Mouse (Mus musculus): Measurements from ENCODE around the gene Gm21834. TPM values are rescaled to one million over a fixed set of nuclear protein-coding genes. Genes with fewer than 3 reads are reported as not detected.
A peak's percentile ranks its signal among the peaks of the same experiment; 100 is the strongest.

The Gm21834 gene
- polyA plus RNA-seq (2015; fragmentation: Nextera tagmentation; extraction: Ambion mirVana): not detected in 2 replicates

DNA sequence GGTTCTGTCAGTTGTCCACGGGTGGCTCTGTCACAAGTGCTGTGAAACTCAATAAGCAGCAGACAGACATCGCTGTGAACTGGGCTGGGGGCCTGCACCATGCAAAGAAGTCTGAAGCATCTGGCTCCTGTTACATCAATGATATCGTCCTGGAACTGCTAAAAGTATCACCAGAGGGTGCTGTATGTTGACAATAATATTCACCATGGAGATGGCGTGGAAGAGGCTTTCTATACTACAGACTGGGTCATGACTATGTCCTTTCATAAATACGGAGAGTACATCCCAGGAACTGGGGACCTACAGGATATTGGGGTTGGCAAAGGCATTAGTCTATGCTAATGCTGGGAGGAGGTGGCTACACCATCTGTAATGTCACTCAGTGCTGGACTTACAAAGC lies at the start of gene Gm21834:
Gm21834 (minus strand) TSS at position 101 of the 400 bp plus-strand sequence.
- Histone ChIP-seq H3K4me1 (replicated peaks) (no peaks in the 10 kb centered on the region), H3K4me3 (replicated peaks) (no peak within 1 kb of the TSS), H3K36me3 (no peaks in the 10 kb centered on the region), H3K9ac (replicated peaks) (no peak within 1 kb of the TSS), H3K27me3 (no peaks in the 10 kb centered on the region), H3K9me3 (no peaks in the 10 kb centered on the region), H3K27ac (no peak within 1 kb of the TSS), H3K4me2 (replicated peaks) (no peak within 1 kb of the TSS)
- 88% methylated on average over 5 of the region's 5 CpGs for WGBS
- no peak for ATAC-seq

DNA sequence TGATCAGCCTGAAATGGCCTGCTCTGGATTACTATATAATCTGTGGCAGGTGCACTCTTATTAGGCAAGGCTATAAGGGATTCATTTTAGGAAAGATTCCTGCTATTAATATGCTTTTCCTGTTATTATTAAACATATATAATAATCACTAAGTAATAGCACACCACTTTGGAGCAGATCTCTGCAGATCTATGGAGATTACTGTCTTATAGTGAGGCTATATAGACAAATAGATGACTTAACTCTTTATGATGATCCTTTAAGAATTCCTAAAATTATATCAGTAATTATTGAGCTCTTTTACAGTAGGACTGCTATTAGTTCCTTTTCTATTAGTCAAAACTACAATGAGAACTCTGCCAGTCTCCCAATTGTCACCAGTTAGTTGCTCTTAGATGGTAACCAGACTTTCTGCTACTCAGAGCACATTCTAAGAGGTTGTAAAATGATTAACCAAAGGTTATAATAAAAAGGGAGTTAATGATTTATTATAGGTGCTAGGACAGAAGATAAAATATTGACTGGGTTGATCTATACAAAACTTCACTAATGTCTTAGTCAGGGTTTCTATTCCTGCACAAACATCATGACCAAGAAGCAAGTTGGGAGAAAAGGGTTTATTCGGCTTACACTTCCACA lies 46.3 kb upstream of the Gm21834 start:
- no peak overlapping the region for H3K27ac ChIP-seq
- ATAC-seq: no peak
- H3K4me2 ChIP-seq (replicated peaks): no peak overlapping the region
- WGBS: 93% methylated on average over 1 of the region's 1 CpGs
- H3K9me3 ChIP-seq: no peaks in the 10 kb centered on the region
- no peak overlapping the region for H3K9ac ChIP-seq (replicated peaks)
- H3K4me3 ChIP-seq (replicated peaks): no peak overlapping the region
- no peaks in the 10 kb centered on the region for H3K27me3 ChIP-seq
- H3K4me1 ChIP-seq (replicated peaks): no peaks in the 10 kb centered on the region
- H3K36me3 ChIP-seq: no peaks in the 10 kb centered on the region

DNA sequence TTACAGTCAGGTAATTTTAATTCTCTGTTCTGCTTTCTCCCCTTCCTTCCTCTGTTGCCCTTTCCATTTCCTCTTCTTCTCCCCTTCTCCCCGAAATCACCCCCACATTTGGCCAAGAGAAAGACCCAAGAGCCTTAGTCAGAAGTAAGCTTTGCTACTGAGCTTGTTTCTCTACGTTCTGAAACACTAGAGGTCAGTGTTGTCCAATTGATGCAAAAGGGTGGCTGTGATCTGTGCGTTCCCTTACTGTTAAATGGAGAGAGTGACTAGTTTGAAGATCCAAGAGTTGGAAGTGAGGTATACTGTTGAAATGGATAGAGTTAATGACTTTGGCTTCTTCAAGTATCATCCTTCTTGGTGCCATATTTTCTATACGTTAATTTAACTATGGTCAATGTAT lies 28.9 kb upstream of the Gm21834 start:
- no peak overlapping the region for H3K9ac ChIP-seq (replicated peaks)
- WGBS: 11% methylated on average over 4 of the region's 4 CpGs

DNA sequence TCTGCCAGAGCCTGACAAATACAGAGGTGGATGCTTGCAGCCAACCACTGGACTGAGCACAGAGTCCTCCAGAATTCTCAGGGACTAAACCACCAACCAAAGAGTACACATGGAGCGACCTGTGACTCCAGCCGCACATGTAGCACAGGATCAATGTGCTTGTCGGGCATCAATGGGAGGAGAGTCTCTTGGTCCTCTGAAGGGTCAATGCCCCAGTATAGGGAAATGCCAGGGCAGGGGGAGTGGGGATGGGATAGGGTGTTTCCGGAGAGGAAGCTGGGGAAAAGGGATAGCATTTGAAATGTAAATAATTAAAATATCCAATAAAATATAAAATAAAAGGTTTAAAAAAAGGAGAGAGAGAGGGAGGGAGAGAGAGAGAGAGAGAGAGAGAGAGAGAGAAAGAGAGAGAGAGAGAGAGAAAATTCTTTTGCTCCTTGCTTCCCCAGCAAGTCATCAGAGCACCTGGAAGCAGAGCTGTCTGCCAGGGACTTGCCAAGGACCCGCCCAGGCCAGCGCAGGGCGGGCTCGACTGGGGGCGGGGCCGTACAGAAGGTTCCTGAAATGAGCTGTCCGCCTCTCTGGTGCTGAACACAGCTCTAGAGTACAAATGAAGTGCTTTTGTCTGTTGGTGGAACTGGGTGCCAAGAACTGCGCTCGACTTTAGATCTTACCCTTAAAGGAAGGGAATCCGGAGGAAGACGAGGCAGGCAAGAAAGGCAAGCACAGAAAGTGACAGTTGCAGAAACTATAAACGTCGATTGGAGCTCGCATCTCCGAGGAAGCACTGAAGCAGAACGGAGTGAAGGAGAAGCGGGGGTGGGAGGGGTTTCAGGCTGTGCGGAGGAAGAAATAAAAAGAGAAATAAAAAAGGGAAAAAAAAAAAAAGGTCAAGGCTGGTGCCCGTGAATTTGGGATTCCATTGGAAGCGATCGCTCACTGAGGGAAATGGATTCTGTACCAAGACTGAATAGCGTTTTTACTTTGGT lies 26.9 kb upstream of the Gm21834 start, which contains the start of gene Cntnap5c:
Cntnap5c (plus strand) TSS at position 949 of the 989 bp plus-strand sequence.
- Histone ChIP-seq H3K4me2 (replicated peaks) (peak within 1 kb of the TSS; percentile 62), H3K36me3 (no peaks in the 10 kb centered on the region), H3K27me3 (0 out of 2 replicates have a peak, but pooled peaks cover 3% of the 10 kb centered on the region), H3K9ac (replicated peaks) (peak within 1 kb of the TSS; percentile 53), H3K27ac (no peak within 1 kb of the TSS), H3K9me3 (no peaks in the 10 kb centered on the region), H3K4me3 (replicated peaks) (peak within 1 kb of the TSS; percentile 43), H3K4me1 (replicated peaks) (peaks cover 3% of the 10 kb centered on the region; the same call in 1 of the 2 replicates)
- WGBS: 19% methylated on average over 26 of the region's 26 CpGs
- peak; percentile 97 for ATAC-seq

More for the DNA sequence above, 28.9 kb upstream of the Gm21834 start:
- Histone ChIP-seq H3K36me3 (no peaks in the 10 kb centered on the region), H3K4me2 (replicated peaks) (no peak overlapping the region), H3K27me3 (0 out of 2 replicates have a peak, but pooled peaks cover 3% of the 10 kb centered on the region), H3K4me3 (replicated peaks) (no peak overlapping the region), H3K9me3 (no peaks in the 10 kb centered on the region), H3K4me1 (replicated peaks) (peaks cover 3% of the 10 kb centered on the region; the same call in 1 of the 2 replicates), H3K27ac (no peak overlapping the region)
- ATAC-seq: no peak

DNA sequence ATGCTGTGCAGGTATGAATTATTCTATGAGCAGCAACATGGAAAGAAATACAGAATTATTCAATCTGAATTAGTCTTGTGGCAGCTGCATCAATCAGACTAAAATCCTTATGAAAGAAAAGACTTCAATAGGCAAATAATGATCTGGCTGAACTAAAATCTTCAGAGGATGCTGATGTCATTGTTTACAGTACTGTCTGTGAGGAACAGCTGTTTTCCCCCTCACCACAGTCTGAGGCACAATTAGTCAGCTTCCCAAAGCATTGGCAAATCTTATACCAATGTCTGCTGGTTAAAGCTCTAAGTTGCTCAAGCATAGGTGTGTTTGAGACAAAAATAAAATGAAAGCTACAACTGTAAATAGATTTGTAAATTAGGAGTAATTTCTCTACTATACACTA lies 25.3 kb upstream of the Gm21834 start:
- Histone ChIP-seq H3K4me3 (replicated peaks) (no peak overlapping the region), H3K4me2 (replicated peaks) (no peak overlapping the region), H3K9me3 (no peaks in the 10 kb centered on the region), H3K9ac (replicated peaks) (no peak overlapping the region), H3K36me3 (no peaks in the 10 kb centered on the region), H3K27me3 (0 out of 2 replicates have a peak, but pooled peaks cover 3% of the 10 kb centered on the region), H3K4me1 (replicated peaks) (peaks cover 3% of the 10 kb centered on the region; the same call in 1 of the 2 replicates), H3K27ac (no peak overlapping the region)
- no peak for ATAC-seq

DNA sequence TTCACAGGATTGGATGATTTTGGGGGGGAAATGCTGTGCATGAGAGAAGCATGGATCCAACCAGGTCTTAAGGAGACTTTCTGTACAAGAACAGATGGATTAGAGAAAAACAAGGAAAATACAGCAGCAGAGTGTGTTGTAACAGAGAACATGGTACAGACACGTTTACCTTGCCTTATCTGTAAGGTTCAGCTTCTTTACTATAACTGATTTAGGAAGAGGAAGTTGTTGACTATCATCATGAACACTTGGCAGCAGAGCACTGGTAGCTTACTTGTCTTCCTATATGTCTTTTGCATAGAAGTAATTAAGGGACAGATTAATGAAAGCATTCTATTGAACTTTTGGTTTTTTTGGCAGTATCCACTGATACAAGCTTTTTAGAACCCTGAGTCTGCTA lies 16.0 kb upstream of the Gm21834 start:
- Histone ChIP-seq H3K4me1 (replicated peaks) (no peaks in the 10 kb centered on the region), H3K9ac (replicated peaks) (no peak overlapping the region), H3K9me3 (no peaks in the 10 kb centered on the region), H3K27me3 (no peaks in the 10 kb centered on the region), H3K4me3 (replicated peaks) (no peak overlapping the region), H3K4me2 (replicated peaks) (no peak overlapping the region), H3K36me3 (no peaks in the 10 kb centered on the region), H3K27ac (no peak overlapping the region)
- 66% methylated on average over 1 of the region's 1 CpGs for WGBS
- no peak for ATAC-seq

DNA sequence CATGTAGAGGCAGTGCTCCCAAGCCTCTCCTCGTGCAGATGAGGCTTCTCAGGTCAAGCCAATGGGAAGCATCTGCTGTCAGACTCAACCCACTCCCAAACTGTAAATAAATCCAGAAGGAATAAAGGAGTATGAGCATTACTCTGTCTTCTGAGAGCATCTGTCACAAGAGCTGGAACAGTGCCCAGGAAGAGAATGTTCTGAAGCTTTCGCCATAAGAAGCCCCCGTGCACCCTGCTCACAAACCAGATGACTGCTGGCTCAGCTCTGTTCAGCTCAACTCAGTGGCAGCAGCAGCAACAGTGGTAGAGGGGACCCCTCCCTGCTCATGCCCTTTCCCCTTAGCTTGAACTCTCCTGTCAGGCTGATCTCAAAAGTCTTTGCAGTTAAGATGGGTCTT lies 47.2 kb downstream of the Gm21834 start:
- no peak overlapping the region for H3K27ac ChIP-seq
- no peak for ATAC-seq
- H3K4me1 ChIP-seq (replicated peaks): no peaks in the 10 kb centered on the region
- H3K4me2 ChIP-seq (replicated peaks): no peak overlapping the region
- no peaks in the 10 kb centered on the region for H3K36me3 ChIP-seq
- no peak overlapping the region for H3K4me3 ChIP-seq (replicated peaks)
- WGBS: 84% methylated on average over 3 of the region's 3 CpGs
- H3K9ac ChIP-seq (replicated peaks): no peak overlapping the region
- no peaks in the 10 kb centered on the region for H3K27me3 ChIP-seq
- H3K9me3 ChIP-seq: no peaks in the 10 kb centered on the region

Other genes with a start within 250 kb of the Gm21834 start
- gene Vmn2r120, start 196.7 kb downstream of the Gm21834 start, polyA plus RNA-seq (2015; fragmentation: Nextera tagmentation; extraction: Ambion mirVana): not detected in 2 replicates
- gene Cntnap5c, start 27.4 kb upstream of the Gm21834 start, polyA plus RNA-seq (2015; fragmentation: Nextera tagmentation; extraction: Ambion mirVana): 1.8 and 2.0 TPM in 2 replicates

Data from midbrain, embryonic 13.5 days (tissue).